Mouse (Mus musculus) cerebellum, adult 9-10 months (tissue): ENCODE data around the gene Qrich1.

ENCODE experiments used
- DNase-seq: peaks from one replicate; pipeline ENCODE4 v3.0.0; 2022

Qrich1 gene

DNA sequence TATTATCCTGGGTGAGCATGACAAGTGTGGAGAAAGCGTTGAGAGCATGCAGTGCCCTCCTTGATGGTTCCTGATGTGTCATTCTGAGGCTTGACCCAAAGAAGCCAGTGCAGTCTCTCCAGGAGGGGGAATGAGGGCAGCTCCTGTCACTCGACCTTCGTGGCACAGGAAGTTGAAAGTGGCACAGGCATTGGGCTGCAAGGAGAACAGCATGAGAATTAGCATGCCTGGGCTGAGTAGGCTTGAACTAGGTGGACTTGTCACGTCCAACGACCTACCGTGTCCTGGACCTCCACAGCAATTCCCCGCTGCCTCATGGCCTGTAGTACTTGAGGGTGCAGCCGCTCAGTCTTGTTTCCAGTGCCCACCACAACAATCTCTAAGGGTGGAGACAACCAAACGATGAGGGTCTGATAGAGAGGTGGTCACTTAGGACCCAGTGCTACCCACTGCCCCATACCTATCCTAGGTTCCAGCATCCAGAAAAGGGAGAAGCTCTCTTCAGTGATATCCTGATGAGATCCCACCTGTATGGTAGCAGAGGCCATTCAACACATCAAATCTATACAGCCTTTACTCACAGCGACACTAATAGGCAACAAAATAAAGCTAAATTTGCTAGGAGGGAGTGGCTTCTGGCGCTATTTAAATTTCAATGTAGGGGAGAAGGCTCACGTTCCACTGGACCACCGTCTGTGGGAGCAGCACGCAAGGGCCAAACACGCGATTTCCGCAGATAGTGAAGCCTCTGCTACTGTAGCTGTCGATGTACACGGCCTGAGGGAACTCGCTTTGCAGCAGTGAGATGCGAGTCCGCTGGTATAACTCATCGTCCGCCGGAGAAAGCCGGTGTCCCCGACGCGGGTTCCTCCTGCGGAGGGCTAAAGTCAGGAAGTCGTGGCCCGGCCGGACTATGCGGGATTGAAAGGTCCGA lies 49.5 kb downstream of the Qrich1 start:
- DNase-seq, result no peak

DNA sequence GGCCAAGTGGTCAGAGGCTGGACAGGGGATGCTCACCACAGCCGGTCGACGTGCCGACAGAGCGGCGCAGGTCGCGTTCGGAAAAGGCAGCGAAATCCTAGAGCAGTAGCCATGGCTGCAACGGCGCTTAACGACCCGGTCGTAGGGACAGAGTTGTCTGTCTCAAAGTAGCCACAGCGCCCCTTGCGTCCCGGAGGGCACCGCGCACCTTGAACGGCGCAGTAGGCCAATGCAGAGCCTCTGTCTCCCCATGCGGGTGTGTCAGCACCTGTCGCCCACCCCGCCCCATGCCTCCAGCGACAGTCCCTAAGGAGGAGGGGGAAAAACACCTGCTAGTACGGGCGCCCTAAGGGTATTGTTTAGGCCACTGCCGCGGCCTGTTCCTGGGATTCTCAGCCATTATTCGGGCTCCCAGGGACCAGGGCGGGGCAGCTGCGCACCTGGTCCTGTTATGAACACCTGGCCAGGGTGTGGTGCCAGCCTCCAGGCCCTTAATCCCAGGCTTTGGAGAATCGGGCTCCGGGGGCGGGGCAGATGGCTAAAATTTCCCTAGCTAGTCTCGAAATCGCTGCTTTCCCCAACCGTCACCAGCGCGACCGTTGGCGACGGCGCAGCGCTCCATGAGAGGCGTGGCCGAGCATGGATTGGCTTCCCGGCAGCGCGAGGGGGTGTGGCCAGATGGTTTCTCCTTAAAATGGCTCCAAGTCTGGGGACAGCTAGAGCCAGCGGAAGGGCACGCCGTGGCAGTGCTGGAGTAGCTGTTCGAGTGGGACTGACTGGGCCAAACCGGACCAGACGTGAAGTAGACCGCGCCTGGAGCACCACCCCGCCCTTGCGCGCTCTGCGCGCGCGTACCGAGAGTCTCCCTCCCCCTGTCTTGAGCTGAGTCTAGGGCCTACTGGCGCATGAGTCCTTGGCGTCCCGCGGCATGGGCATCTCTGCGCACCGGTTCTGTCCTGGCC lies 50.5 kb downstream of the Qrich1 start, which contains the start of gene Ndufaf3:
Gene Ndufaf3, minus strand, starts transcription at position 620 of the 962 bp plus-strand sequence.
- DNase-seq, result peak; percentile 96

DNA sequence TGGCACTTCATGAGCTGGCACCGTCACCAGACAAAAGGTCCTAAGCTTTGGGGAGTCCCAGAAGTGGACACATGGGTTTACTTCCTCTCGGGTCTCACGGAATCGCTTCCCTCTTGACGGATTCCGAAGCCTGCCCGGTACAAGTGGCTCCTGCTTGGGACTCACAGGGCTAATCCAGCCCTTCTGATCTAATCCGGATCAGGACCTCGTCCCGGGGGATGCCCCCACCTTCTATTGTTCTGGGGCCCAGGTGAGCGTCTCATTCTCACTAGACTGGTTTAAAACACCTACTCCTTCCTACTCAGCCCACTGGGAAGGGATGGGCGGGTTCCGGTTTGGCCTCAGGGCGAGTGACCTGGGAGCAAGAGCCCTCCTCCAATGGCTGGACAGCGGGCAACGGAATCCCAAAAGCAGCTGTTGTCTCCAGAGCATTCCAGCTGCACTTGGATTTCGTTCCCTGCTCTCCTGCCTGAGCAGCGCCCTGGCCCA lies 51.4 kb downstream of the Qrich1 start:
- no peak for DNase-seq

DNA sequence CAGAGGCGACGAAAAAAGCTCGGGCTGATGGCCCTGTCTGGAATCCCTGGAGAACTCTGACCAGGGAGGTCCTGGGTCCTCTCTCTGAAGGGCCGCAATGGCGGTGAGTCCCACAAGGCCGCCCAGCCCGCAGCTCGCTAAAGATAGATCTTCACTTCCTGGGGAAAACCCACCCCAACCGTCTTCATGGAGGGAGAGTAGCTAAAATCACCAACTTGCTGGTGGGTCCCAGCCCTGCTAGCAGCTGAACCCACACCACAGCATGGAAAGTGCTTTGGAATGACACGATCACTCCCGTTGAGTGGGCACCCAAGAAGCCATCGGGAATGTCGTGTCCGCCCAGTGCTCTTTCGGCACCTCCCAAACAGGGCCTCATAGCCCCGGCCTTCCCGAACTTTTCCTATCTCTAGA lies 51.9 kb downstream of the Qrich1 start:
- peak; percentile 60 for DNase-seq

DNA sequence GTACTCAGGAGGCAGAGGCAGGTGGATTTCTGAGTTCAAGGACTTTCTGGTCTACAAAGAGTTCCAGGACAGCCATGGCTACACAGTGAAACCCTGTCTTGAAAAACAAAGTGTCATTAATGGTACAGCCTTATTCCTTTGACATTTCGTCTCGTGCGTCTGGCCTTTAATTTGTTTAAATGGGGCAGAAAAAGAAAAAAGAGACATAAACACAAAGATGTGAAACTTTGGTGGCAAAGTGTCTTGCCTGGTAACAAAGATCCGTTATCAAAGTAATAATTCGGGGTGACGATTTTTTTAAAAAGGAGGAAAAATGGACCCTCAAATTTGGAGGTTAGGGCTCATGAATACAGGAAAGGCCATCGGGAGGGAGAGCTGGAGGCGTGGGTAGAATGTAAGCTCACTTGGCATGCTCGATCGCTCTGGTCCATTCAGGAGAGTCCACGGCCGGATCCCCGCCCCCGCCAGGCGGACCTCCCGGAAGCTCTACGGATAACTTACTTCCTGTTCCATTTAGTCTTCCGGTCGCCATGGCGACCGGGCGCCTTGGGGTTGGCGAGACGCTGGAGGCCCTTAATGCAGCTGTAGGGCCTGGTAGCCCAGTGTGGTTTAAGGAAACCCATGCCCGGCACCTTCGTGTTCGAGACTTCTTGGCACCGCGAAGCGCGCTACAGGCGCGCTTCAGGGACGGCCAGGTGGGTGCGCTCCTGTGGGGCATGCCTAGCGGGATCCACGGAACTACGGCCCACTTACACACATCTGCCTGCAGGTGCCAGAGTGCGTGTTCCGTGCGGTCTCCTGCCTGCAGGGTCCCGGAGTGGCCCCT lies 53.0 kb downstream of the Qrich1 start, which contains the start of gene Dalrd3:
Gene Dalrd3, plus strand, starts transcription at position 506 of the 826 bp plus-strand sequence.
- DNase-seq, result peak; percentile 92

DNA sequence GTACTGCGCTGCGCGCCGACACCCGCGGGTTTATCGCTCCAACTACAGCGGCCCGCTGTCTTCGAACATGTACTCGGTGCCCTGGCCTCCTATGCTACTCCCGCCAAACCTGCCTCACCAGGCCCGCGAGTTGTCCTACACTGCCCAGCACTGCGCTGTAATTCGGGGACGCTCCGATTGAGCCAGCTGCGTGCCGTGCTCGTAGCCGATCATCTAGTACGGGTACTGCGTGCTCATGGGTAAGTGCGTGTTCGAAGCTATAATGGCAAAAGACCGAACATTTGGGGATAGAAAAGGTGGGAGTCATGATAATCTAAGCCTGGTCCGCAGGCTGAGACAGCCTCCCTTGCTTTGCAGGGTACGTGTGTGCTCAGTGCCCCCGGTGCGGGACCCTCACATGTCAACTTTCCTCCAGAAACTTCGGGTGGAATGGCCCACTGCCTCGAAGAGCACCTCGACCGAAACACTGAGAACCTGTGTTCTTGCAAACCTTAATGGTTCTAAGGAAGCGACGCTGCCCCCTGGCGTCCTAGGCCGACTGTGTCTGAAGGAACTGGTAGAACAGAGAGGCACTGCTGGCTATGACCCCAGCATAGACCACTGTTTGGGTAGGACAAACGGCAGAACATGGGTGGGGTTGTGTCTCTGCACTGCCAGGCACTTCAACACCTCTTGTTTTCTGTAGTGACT lies 53.7 kb downstream of the Qrich1 start:
- DNase-seq, result peak; percentile 76

DNA sequence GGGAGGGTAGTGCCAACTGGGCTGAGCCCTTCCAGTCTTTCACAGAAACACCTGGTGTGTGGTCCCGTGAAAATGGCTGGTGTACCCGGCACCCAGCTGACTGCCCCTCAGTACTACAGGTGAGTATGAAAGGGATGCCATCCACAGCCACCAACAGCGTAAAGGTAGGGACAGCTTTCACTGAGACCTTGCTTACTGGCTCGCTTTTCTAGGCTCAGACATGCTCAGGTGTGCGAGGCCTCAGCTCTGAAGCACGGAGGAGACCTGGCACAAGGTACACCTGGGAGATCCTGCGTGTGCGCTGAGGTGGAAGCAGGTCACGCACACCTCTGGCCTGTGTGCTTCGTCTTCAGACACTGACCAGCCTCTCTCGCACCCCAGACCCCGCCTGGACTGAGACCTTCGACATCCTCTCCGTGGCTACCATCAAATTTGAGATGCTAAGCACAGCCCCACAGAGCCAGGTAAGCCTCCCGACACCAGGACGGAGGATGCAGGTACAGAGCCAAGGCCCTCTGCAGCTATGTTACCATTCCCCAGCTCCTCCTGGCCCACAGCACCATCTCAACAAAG lies 54.9 kb downstream of the Qrich1 start:
- peak; percentile 42 for DNase-seq

DNA sequence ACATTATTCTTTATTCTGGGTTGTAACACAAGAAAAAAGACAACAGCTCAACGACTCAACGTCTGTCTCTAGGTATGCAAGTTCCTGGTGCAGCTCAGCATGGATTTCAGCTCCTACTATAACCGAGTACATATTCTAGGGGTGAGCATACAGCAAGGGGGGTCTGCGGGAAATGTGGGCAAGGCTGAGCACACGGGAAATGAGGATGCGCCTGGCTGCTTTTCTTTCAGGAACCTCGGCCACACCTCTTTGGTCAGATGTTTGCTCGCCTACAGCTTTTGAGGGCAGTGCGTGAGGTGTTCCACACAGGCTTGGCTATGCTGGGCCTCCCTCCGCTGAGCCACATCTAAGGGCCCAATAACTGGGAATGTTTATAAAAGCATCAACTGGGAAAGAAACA lies 55.7 kb downstream of the Qrich1 start:
- no peak for DNase-seq

DNA sequence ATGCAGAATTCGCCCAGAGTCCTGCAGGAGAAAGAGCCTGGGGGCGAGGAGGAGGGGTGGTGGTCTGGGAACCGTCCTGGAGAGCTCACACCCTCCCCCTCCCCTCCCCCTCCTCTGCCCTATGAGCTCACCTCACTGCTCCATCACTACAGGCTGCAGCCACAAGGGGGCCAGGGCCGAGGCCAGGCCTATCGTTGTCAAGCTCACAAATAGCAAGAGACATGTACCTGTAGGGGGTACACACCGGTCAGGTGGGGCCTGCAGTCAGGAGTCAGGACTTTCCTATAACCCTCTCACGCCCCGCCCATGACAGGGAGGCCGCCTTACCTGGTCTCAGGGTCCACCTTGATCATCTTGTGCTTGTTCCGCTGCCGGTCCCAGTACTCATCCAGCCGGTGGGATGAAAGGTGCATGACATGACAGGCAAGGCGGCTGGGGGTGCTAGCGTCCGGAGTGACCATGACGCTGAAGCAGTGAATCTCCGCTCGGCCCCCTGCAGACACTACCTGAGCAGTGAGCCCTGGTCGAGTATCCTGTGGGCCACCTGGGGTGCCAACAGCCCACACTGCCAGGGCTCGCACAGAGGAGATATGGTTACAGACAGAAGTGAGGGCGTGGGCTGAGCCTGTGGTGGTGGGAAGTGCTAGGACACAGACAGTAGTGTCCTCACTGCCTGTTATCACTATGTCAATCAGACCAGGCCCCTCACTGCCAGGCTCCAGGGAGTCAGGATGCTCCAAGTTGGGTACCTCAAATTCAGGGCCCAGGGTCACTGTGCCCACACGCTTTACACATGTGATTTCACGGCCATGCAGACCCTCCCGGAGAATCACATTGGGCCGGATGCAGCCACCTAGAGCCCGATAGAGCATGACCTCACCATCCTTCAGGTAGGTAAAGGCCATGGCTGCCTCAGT lies 57.4 kb downstream of the Qrich1 start:
- peak; percentile 71 for DNase-seq

DNA sequence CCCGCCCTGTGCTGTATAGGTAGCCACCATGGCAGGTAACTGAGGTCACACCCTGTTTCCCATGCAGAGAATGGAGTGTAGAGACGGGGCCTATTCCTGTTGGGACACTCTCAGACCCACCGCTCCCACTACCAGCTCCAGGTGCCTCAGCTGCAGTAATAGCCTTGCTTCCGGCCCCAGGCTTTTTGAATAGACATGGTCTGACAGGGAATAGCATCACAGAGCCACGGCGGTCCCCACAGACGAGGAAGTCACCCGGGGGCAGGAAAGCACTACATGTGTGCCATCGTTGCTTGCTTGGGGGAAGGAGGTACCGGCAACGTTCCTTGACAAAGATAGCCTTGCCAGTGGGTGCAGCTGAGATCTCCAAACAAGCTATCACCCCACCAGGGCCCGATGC lies 58.3 kb downstream of the Qrich1 start:
- DNase-seq, result no peak

DNA sequence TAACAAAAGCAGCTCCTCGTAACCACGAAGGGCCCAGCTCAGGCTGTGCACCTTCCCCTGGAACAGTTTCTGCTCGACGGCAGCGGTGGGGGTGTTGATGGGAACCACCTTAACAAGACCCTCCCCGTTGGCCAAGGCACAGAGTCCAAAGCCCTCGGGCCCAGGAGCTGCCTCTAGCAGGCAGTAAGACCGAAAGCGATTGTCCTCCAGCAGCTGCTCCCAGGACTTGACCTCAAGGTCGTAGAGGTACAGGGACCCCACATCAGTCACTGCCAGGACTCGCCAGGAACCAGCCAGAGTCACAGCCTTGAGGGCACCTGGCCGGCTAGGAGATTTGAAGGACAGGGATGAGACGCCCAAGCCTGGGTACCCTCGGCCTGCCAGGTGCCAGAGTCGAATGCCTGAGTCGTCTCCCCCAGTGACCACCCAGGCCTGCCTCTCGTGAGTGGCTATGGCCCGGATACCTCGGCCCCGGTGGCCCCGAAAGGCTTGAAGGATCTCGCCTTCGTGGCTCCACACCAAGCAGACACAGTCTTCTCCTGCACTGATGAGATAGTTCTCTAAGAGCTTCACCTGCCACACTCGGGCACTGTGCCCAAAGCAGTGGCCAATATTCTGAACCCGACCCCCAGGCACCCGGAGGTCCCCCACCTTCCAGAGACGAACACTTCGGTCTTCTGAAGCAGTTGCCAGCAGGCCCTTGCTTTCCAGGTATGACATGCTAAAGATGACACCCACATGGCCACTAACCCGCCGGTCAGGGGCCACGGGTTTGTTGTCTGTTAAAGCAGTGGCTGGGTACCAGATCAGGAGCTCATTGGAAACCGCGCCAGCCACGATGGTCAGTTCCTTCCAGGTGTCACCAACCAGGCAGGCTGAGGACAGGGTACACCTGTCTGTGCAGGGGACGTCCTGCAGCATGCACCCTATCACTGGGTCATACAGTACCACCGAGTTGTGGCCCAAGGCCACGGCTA lies 59.0 kb downstream of the Qrich1 start:
- peak; percentile 53 for DNase-seq

DNA sequence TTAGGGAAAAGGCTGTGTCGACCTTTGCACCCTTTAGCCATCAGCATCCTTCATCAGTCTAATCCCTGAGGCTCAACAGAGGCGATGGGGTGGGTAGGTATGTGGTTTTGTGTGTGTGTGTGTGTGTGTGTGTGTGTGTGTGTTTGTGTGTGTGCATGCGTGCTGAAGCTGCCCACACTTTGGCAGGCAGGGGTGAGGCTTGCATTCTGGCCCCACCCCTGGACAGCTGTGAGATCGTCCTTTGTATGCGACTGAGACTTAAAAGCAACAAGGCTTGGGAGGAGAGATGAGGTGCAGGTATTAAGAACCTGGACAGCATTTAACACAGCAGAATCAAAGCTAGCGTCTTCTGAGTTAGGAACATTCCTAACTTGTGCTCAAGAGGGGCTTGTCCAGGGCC lies 60.4 kb downstream of the Qrich1 start:
- DNase-seq, result no peak

DNA sequence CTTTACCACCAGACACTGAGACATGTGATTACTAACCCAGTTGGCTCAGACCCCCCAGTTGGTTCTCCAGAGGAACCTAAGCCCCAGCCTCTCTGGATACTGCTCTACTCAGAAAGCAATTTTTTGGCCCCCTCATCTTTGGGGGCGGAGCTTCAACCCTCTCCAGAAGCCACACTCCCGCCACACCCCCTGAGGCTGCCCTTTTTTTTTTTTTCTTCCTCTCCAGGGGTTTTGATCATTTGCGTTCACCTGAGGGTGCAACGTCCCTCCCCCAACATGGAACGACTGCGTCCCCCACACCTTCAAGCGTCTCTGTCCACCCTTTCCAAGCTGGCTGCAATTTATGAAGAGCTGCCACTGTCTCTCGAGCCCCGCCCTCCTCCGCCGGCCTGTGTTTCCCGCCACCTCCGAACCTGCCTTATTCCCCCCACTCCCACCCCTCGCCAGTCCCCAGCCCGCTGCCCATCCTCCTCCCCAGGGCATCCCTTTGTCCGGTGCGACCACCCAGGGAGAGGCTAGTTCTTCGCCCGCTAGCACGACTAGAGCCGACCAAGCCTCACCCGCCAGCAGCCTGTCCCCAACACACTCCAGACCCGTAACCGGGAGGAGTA lies 61.4 kb downstream of the Qrich1 start:
- DNase-seq, result peak; percentile 73

DNA sequence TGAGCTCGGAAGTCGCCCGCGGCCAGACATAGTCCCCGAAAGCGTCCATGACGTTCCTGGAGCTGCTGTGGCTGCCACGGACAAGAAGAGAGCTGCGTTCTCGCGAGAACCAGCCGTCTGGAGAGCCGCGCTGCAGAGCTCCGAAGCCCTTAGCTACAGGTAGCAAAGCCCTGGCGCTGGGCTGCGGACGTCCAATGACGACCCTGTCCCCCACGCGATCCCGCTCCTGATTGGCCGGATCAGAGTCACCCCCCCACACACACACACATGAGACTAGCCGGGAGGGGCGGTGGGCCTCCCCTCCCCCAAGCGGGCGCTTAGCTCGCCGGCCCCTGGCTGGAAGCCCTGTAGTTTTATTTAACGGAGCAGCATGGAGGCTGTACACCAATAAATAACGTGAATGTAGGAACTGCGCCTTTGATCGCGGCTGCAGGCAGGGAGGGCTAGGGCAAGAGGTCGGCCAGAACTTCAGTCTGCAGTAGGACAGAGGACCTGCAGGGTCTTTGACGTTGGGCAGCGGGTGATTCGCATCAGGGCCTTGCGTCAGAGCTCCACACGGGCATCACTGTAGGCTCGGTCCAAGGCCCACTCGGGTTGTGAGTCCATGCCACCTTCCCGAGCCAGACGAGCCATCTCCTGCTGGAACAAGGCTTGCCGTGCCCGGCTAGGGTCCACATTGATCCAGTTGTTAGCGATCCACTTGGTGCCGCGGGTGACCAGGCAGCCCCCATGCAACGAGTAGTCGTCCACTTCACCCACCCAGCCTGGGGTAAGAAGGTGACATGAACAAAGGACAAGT lies 62.1 kb downstream of the Qrich1 start, which contains the start of gene Wdr6:
Gene Wdr6, minus strand, starts transcription at position 195 of the 799 bp plus-strand sequence.
- peak; percentile 93 for DNase-seq

DNA sequence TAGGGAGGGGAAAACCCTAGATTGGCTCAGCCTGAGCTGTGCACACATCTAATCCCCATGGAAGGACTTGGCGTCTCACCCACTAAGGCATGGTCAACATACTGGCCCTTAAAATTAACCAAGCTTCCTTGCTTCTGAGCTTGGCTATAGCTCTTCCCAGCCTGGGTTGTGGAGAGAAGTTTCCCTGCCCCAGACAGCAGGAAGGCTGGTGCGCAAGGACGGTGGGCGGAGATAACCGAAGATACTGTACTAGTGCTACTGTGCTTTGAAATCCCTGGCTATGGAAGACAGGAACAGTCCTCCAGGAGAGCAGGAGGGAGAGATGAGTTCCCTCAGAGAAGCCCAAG lies 62.7 kb downstream of the Qrich1 start:
- no peak for DNase-seq

DNA sequence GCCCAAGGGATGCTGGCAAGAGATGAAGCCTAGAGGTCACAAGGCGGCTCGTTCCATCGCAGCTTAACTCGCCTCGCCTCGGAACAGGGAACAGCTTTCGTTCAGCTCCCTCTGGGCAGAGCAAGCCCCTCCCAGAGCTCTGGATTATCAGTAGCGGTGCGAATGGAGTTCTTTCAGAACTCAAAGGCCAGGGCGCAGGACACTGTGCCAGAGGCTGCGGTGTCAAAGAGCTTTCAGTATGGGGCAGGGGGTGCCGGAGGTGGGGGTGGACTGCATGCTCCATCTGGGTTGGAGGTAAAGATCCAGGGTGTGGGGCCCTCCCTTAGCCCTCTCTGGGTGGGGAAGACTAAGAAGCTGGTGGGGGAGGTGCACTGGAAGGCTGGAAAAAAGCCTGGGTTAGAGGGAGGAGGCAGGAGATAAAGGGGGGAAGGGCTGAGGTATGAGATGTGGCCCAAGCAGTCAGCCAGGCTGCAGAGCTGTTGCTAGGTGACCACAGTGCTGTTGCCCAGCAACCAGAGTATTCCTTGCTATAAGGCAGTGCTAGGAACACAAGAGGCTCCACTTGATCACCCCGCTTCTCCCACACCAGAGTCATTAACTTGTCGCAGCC lies 71.1 kb downstream of the Qrich1 start:
- DNase-seq, result peak; percentile 76

DNA sequence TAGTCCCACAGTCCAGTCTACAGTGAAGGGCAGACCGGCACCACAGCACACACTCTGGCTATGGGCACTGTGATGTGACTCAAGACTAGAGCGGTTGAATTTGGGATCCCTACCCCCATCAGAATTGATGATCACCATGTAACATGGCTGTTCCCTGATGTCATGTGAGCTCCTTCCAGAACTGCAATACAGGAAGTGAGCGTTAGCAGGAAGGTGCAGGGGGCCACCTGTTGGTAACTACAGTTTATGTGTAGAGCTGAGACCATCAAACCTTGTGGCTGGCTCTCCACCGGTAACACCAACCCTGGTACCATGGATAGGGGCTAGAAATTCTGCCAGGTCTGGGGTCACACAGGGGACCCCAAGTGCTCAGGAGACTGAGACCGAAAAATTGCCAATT lies 72.6 kb downstream of the Qrich1 start:
- DNase-seq, result peak; percentile 30
